Mouse (Mus musculus) embryonic stem cell, embryonic (primary cell): ENCODE measurements around the gene Ccr10.

Experiments
- CTCF ChIA-PET, 4 experiments: fragments of 300-600 bp in 2 of 4; fragments of 350-600 bp in 2 of 4; sonication (Branson Sonifier 250); formaldehyde crosslinking; loops; one replicate each; lab custom pipeline; 2022; ENCODE audit warnings: inconsistent platforms in 2 of 4; lab: Charles Lee
- POLR2A ChIA-PET, 4 experiments: fragments of 300-600 bp in 2 of 4; fragments of 350-600 bp in 2 of 4; sonication (Branson Sonifier 250); formaldehyde crosslinking; loops; one replicate each; lab custom pipeline; 2022; ENCODE audit warnings: antibody characterized with exemption in 4 of 4, inconsistent platforms in 1 of 4; lab: Charles Lee

The Ccr10 gene

DNA sequence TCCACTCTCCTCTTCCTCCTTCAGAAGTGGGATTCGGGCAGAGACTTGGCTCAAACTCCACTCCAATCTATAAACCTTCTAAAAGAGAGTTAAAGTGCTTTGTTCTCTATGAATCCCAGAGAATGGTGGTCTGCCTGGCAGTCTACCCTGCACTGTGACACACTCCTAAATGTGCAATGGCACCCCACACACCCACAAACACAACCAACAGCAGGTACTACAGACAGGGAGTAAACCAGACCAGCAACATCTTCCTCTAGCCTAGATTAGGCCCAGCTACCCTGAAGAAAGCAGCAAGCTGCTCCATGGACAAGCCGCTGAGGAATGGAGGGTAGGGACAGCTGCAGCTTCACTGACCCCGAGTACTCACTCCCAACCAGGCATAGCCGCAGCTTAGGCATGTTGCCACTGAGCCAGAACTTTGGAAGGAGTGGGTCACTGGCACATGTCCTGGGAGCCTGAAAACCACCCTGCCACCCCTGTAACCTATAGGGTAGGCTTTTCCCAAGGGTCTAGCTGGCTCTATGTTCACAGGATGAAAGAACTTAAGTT is 16.8 kb upstream of the Ccr10 start:
- CTCF ChIA-PET, result interaction anchor here (0.6 to 4.7 kb wide), 21 partner anchors 9 to 348 kb away, joined by 3 to 24 read pairs (median 4); partner anchors contain the start of genes Becn1 (in 2 of the 4), Ezh1 (in 1 of the 4) and Ramp2 (in 1 of the 4)

GRCm38 (mm10) chr11:101190913-101191907 is 16.0 kb upstream of the Ccr10 start:
- POLR2A ChIA-PET, result interaction anchor here (0.5 to 3.0 kb wide), 22 partner anchors 9 to 432 kb away, joined by 3 to 9 read pairs (median 3); partner anchors contain the start of genes Cntd1 (in 2 of the 4), Coa3 (in 2 of the 4), Cntnap1 (in 1 of the 4) and Kcnh4 (in 1 of the 4)
- CTCF ChIA-PET, result interaction anchor here (0.5 to 4.7 kb wide), 26 partner anchors 9 to 592 kb away, joined by 3 to 24 read pairs (median 4); partner anchors contain the start of genes Becn1 (in 2 of the 4) and Rpl27 (in 1 of the 4)

More for the DNA sequence above, 16.8 kb upstream of the Ccr10 start:
- POLR2A ChIA-PET, result interaction anchor here (0.5 to 3.0 kb wide), 17 partner anchors 8 to 250 kb away, joined by 3 to 9 read pairs (median 4); partner anchors contain the start of genes Cntd1 (in 2 of the 4), Coa3 (in 2 of the 4), Plekhh3 (in 1 of the 4) and Rpl27 (in 1 of the 4)

DNA sequence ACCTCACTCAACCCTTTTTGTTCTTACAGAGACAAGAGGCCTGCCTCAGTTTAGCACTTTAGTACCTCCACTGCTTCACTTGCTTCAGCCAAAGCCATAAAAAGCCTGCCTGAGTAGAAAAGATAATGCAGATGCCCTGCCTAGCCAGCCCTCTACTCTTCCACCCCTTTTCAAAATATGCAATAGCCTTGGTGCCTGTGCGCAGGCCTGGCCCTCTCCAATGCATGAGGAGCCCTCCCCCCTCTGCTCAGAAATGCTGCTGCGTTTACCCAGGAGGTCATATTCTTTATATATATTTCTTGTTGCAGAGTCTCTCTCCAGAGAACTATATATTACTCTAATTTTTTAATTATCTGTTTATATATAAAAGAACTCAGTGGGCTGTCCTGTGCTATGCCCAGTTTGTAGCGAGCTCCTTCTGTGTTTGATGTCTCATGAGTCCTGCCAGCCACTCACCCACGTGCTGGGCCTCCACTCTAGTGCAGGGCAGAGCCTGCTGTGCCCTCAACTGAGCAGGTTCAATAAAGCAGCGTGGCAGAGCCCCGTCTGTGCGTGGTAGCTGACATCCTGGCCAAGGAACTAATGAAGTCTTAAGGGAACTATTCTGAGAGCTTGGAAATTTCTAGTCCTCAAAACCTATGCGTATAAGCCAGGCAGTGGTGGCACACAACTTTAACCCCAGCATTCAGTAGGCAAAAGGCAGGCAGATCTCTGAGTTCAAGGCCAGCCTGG is 15.1 kb upstream of the Ccr10 start:
- CTCF ChIA-PET, result interaction anchor here (0.5 to 4.7 kb wide), 18 partner anchors 8 to 592 kb away, joined by 3 to 24 read pairs (median 5); partner anchors contain the start of genes Becn1 (in 1 of the 4) and Rpl27 (in 1 of the 4)
- POLR2A ChIA-PET, result interaction anchor here (0.6 to 3.0 kb wide), 22 partner anchors 8 to 431 kb away, joined by 3 to 9 read pairs (median 3); partner anchors contain the start of genes Cntd1 (in 1 of the 4), Cntnap1 (in 1 of the 4), Coa3 (in 1 of the 4) and Kcnh4 (in 1 of the 4)

- ChIA-PET POLR2A (interaction anchor here in 3 of 4 experiments (0.6 to 4.1 kb wide), 11 partner anchors 8 to 263 kb away, joined by 3 to 14 read pairs (median 3); no protein-coding TSS in a partner anchor), CTCF (interaction anchor here (0.5 to 4.7 kb wide), 12 partner anchors 9 to 170 kb away, joined by 3 to 24 read pairs (median 3); no protein-coding TSS in a partner anchor)
Measured at GRCm38 (mm10) chr11:101189495-101190180, 14.4 kb upstream of the Ccr10 start.

DNA sequence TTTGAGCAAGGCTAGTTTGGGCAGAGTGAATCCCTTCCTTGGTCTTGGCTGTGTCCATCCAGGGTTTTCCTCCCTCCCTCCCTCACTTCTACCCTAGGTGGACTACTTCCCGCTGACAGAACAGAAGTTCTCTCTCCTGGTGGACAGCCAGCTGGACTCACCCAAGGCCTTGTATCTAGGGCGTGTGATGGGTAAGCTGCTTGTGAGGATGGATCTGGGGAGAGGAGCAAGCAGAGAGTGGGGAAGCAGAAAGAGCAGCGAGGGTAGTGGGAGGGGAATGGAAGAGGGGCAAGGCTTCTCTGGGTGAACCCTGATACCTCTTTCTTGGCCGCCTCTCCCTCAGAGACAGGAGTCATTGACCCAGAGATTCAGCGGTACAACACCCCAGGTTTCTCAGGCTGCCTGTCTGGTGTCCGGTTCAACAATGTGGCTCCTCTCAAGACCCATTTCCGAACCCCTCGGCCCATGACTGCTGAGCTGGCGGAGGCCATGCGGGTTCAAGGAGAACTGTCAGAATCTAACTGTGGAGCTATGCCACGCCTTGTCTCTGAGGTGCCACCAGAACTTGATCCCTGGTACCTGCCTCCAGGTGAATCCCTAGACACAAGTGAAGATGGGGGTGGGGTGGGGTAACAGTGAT is 13.0 kb upstream of the Ccr10 start:
- POLR2A ChIA-PET, result interaction anchor here (0.6 to 4.1 kb wide), 7 partner anchors 12 to 72 kb away, joined by 3 to 14 read pairs (median 3); partner anchors contain the start of genes Plekhh3 (in 1 of the 4) and Wnk4 (in 1 of the 4)
- CTCF ChIA-PET, result interaction anchor here (0.6 to 4.7 kb wide), 8 partner anchors 11 to 891 kb away, joined by 3 to 24 read pairs (median 5); partner anchors contain the start of gene Becn1 (in 1 of the 4)

DNA sequence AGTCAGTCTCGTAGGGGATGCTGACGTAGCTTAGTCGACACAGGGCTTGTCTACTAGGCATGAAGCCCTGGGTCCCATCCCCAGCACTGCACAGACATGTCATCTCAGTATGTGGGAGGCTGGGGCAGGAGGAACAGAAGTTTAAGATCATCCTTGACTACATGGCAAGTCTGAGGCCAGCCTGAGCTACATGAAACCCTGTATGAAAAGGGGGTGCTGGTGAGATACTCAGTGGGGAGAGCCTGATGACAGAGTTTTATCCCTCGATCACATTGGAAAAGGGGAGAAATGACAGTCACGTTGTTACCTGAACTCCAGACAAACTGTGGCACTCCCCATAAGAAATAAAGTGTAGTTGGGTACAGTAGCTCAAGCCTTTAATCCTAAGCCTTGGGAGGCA is 12.3 kb upstream of the Ccr10 start:
- CTCF ChIA-PET, result interaction anchor here (0.6 to 2.1 kb wide), 5 partner anchors 11 to 890 kb away, joined by 3 to 13 read pairs (median 5); no protein-coding TSS in a partner anchor
- POLR2A ChIA-PET, result interaction anchor here (0.5 to 4.1 kb wide), 8 partner anchors 9 to 261 kb away, joined by 3 to 14 read pairs (median 3); partner anchors contain the start of genes Plekhh3 (in 1 of the 4) and Wnk4 (in 1 of the 4)

DNA sequence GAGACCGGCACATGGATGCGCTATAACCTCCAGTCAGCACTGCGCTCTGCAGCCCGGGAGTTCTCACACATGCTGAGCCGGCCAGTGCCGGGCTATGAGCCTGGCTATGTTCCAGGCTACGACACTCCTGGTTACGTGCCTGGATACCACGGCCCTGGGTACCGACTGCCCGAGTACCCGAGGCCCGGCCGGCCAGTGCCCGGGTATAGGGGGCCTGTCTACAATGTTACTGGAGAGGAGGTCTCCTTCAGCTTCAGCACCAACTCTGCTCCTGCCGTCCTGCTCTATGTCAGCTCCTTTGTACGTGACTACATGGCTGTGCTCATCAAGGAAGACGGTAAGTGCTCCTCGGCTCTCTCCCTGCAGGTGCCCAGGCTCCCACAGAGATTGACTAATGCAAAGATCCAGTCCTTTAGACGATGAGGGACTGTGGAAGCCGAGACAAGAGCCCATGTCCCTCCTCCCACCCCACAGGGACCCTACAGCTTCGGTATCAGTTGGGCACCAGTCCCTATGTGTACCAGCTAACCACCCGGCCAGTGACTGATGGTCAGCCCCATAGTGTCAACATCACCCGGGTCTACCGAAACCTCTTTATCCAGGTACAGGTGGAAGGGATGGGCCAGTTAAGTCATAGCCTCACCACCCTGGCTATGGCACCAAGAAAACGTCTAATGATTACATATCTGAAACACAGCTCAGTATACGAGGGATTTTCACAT is 11.4 kb upstream of the Ccr10 start:
- ChIA-PET CTCF (interaction anchor here (0.6 to 2.1 kb wide), 9 partner anchors 9 to 132 kb away, joined by 3 to 13 read pairs (median 3); no protein-coding TSS in a partner anchor), POLR2A (interaction anchor here in 3 of 4 experiments (0.5 to 4.1 kb wide), 5 partner anchors 10 to 261 kb away, joined by 3 to 14 read pairs (median 3); partner anchors contain the start of gene Plekhh3 (in 1 of the 3))

DNA sequence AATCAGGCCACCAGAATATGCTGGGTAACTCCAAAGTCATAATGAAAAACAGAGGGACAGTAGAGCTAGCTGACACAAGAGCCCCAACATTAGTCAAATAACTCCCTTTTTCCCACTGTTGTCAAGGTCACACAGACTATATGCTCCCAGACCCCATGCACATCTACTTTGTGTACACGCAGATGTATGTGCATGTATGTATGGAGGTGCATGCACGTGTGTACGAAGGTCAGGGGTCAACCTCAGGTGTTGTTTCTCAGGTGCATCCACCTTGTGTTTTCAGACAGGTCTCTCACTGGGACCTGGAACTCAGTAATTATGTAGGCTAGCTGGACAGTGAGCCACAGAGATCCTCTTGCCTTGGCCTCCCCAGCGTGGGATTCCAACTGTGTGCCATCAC is 10.2 kb upstream of the Ccr10 start:
- POLR2A ChIA-PET, result no interaction called here

DNA sequence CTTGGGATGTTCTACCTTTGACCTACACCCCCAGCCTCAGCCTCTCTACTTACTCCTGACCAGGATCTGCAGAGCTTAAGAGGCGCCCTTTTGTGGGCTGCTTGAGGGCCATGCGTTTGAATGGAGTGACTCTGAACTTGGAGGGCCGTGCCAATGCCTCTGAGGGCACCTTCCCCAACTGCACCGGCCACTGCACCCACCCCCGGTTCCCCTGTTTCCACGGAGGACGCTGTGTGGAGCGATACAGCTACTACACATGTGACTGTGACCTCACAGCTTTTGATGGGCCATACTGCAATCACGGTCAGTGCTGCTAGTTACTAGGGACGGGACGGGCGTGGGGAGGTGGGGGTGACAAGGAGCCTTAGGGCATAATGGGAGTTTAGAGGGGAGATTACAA is 9.7 kb upstream of the Ccr10 start:
- POLR2A ChIA-PET, result interaction anchor here in 2 of 4 experiments (0.6 to 0.8 kb wide), 3 partner anchors 65 to 176 kb away, joined by 3 read pairs; no protein-coding TSS in a partner anchor
- CTCF ChIA-PET, result interaction anchor here in 3 of 4 experiments (0.6 to 1.5 kb wide), 3 partner anchors 8 to 471 kb away, joined by 3 to 4 read pairs (median 4); no protein-coding TSS in a partner anchor

More for the DNA sequence above, 10.2 kb upstream of the Ccr10 start:
- CTCF ChIA-PET, result interaction anchor here in 3 of 4 experiments (0.6 to 1.5 kb wide), 3 partner anchors 8 to 471 kb away, joined by 3 to 4 read pairs (median 4); no protein-coding TSS in a partner anchor

GRCm38 (mm10) chr11:101182771-101183517 is 7.7 kb upstream of the Ccr10 start:
- ChIA-PET POLR2A (interaction anchor here in 2 of 4 experiments (0.6 to 1.4 kb wide), 9 partner anchors 8 to 118 kb away, joined by 3 to 5 read pairs (median 3); partner anchors contain the start of gene Plekhh3 (in 1 of the 2)), CTCF (interaction anchor here in 3 of 4 experiments (0.6 to 1.8 kb wide), 6 partner anchors 9 to 1626 kb away, joined by 3 to 6 read pairs (median 3); partner anchors contain the start of gene Cntnap1 (in 1 of the 3))

DNA sequence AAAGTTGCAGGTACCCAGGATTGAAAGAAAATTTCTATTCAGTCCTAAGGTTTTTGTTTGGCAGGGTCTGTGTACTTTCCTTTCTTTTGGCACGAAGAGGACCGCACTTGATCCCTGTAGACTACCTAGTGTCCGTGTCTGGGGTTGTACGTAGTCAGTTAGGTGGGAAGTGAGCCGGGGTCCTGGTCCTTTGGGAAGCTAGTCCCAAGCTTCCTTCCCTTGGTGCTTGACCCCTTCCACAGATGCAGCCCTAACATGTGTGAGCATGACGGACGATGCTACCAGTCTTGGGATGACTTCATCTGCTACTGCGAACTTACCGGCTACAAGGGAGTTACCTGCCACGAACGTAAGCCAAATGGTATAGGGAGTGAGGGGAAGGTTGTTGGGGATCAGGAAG is 6.7 kb upstream of the Ccr10 start:
- ChIA-PET CTCF (interaction anchor here (0.5 to 2.2 kb wide), 13 partner anchors 9 to 340 kb away, joined by 3 to 24 read pairs (median 6); partner anchors contain the start of genes Becn1 (in 1 of the 4), Cntnap1 (in 1 of the 4) and Psmc3ip (in 1 of the 4)), POLR2A (interaction anchor here in 2 of 4 experiments (0.6 to 1.5 kb wide), 6 partner anchors 8 to 119 kb away, joined by 3 to 4 read pairs (median 3); partner anchors contain the start of gene Plekhh3 (in 1 of the 2))

GRCm38 (mm10) chr11:101180846-101181740 is 5.8 kb upstream of the Ccr10 start:
- ChIA-PET CTCF (interaction anchor here (0.5 to 2.5 kb wide), 85 partner anchors 8 to 1117 kb away, joined by 3 to 33 read pairs (median 5); partner anchors contain the start of genes Becn1 (in 2 of the 4), Plekhh3 (in 2 of the 4), Retreg3 (in 2 of the 4) and Tubg1 (in 2 of the 4)), POLR2A (interaction anchor here in 3 of 4 experiments (0.6 to 1.5 kb wide), 27 partner anchors 9 to 1246 kb away, joined by 3 to 8 read pairs (median 3); partner anchors contain the start of genes Plekhh3 (in 3 of the 3), Becn1 (in 1 of the 3), Psmc3ip (in 1 of the 3) and Retreg3 (in 1 of the 3))
